14 mouse cellular contexts compared by ENCODE assay signal in the genomic region with DNA sequence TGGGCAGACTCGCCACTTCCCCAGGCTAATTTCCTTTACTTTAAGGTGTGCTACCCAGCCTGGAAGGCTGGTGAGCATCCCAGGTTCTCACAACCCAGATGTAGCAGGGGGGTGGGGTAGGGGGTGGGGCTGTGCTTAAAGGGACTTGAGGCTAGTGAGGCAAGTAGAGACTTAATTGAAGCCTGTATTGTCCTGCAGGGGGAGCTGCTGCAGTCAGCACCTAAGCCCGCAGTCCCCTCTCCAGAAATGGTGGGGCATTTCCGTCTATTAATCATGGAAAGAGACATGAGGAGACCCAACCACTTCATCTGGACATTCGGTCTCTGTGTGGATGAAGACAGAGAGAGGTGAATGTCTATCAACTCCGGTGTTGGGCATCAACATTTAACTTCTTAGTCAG. TPM values are rescaled to one million over a fixed set of nuclear protein-coding genes. Genes with fewer than 3 reads are reported as not detected.
DNase-seq lines count a peak whose midpoint lies in the region; ATAC-seq and TF ChIP-seq lines count a peak whose summit lies in the region.
"Had no signal": no experiment of that assay in that cellular context is flagged by ENCODE, and none has a peak within 500 bp of the region (broad histone marks: within the 10 kb centered on the region; RNA-seq: fewer than 3 reads in every experiment).

No protein-coding gene starts in this region.

- no peak for ATAC-seq in heart, embryonic 12.5 days (ENCODE audit: insufficient number of reproducible peaks, low FRiP score)
- ATAC-seq in common myeloid progenitor, adult 5-6 weeks (replicated peaks; ENCODE audit: low read depth, poor library complexity, severe bottlenecking), result peak; percentile 36; the same call in 1 of the 2 replicates
- ATAC-seq in hindbrain, embryonic 13.5 days (ENCODE audit: low FRiP score), result no peak
- ATAC-seq: Patski had no signal

- TF ChIP-seq POLR2A in testis, adult 2 months (IDR thresholded peaks at IDR 0.05; ENCODE audit: control insufficient read depth, low read depth, low read length), result no peak

- H3K4me1 ChIP-seq in heart, embryonic 12.5 days (replicated peaks), result peaks cover 20% of the 10 kb centered on the region
- H3K4me1 ChIP-seq in testis, adult 2 months (ENCODE audit: control insufficient read depth, insufficient read depth, low read length), result peaks cover 2% of the 10 kb centered on the region
- no peaks in the 10 kb centered on the region for H3K4me1 ChIP-seq in hindbrain, embryonic 13.5 days (replicated peaks)

- H3K4me3 ChIP-seq in heart, embryonic 12.5 days, result no peak overlapping the region
- H3K4me3 ChIP-seq in testis, adult 2 months (ENCODE audit: control insufficient read depth, low read depth, low read length), result no peak overlapping the region
- no peak overlapping the region for H3K4me3 ChIP-seq in hindbrain, embryonic 13.5 days
- H3K4me3 ChIP-seq: forebrain, embryonic 10.5 days; heart, embryonic 15.5 days had no signal

- H3K27ac ChIP-seq in heart, embryonic 12.5 days (ENCODE audit: poor library complexity, severe bottlenecking), result no peak overlapping the region
- H3K27ac ChIP-seq in testis, adult 2 months (ENCODE audit: control insufficient read depth, insufficient read depth, low read depth, low read length), result no peak overlapping the region
- H3K27ac ChIP-seq in hindbrain, embryonic 13.5 days, result no peak overlapping the region
- H3K27ac ChIP-seq: forebrain, embryonic 10.5 days had no signal

- DNase-seq in heart, adult 11 months, result no peak
- no peak for DNase-seq in testis, postnatal 10 days (ENCODE audit: low spot score)
- DNase-seq in retina, embryonic 14.5 days (ENCODE audit: low spot score), result peak; percentile 32
- DNase-seq in adrenal gland, adult 18-20 months (ENCODE audit: low spot score in 2 of 2), result no peak

- peaks cover 28% of the 10 kb centered on the region for H3K27me3 ChIP-seq in heart, embryonic 12.5 days (replicated peaks)
- H3K27me3 ChIP-seq in testis, adult 2 months (ENCODE audit: control insufficient read depth, insufficient read depth, low read length), result no peaks in the 10 kb centered on the region
- peaks cover 24% of the 10 kb centered on the region for H3K27me3 ChIP-seq in hindbrain, embryonic 13.5 days

- WGBS in heart, embryonic 12.5 days, result 35% methylated on average over 5 of the region's 5 CpGs
- WGBS in hindbrain, embryonic 13.5 days, result 34% methylated on average over 5 of the region's 5 CpGs

- H3K9ac ChIP-seq in heart, embryonic 12.5 days, result no peak overlapping the region
- H3K9ac ChIP-seq in hindbrain, embryonic 13.5 days, result no peak overlapping the region
- H3K9ac ChIP-seq: heart, embryonic 15.5 days had no signal

- H3K4me2 ChIP-seq in heart, embryonic 12.5 days, result peak overlapping the region; percentile 43
- no peak overlapping the region for H3K4me2 ChIP-seq in hindbrain, embryonic 13.5 days
- H3K4me2 ChIP-seq: heart, embryonic 15.5 days had no signal

- peak; percentile 19; the same call in 1 of the 2 replicates for TF ChIP-seq CTCF in testis, adult 2 months (IDR thresholded peaks at IDR 0.05; ENCODE audit: control insufficient read depth, insufficient read depth, insufficient replicate concordance, low read depth, low read length)

- H3K36me3 ChIP-seq in heart, embryonic 12.5 days, result no peaks in the 10 kb centered on the region
- H3K36me3 ChIP-seq in testis, adult 2 months (ENCODE audit: control insufficient read depth, insufficient read depth, low read length), result no peaks in the 10 kb centered on the region
- no peaks in the 10 kb centered on the region for H3K36me3 ChIP-seq in hindbrain, embryonic 13.5 days
- H3K36me3 ChIP-seq: forebrain, embryonic 10.5 days; heart, embryonic 15.5 days had no signal

- no peaks in the 10 kb centered on the region for H3K9me3 ChIP-seq in heart, embryonic 12.5 days (replicated peaks)
- H3K9me3 ChIP-seq in hindbrain, embryonic 13.5 days, result no peaks in the 10 kb centered on the region
- H3K9me3 ChIP-seq: forebrain, embryonic 10.5 days; heart, embryonic 15.5 days had no signal

RNA-seq across cellular contexts. Expression of gene Gfi1b, which starts 5.4 kb away (rescaled TPM):
- 3.9 and 5.6 TPM in 2 replicates for polyA plus RNA-seq in heart, embryonic 12.5 days (2016; fragmentation: Nextera tagmentation; extraction: Ambion mirVana)
- 1.0 and 1.3 TPM in 2 replicates for polyA plus RNA-seq in testis, adult 2 months (2012; rRNA removed)
- total RNA-seq in common myeloid progenitor, adult 5-6 weeks (2017), result 29.5 and 30.7 TPM in 2 replicates
- polyA plus RNA-seq in hindbrain, embryonic 13.5 days (2015; fragmentation: Nextera tagmentation; extraction: Ambion mirVana), result 0.19 and 0.23 TPM in 2 replicates
- total RNA-seq in adrenal gland, adult 18-20 months (2021), result not detected
- polyA plus RNA-seq: Patski had no signal

RNA-seq across cellular contexts. Expression of gene Tsc1, which starts 24.7 kb away (rescaled TPM):
- 16.7 and 17.6 TPM in 2 replicates for polyA plus RNA-seq in heart, embryonic 12.5 days (2016; fragmentation: Nextera tagmentation; extraction: Ambion mirVana)
- 20.3 and 21.6 TPM in 2 replicates for polyA plus RNA-seq in testis, adult 2 months (2012; rRNA removed)
- 14.5 and 18.7 TPM in 2 replicates for total RNA-seq in common myeloid progenitor, adult 5-6 weeks (2017)
- polyA plus RNA-seq in hindbrain, embryonic 13.5 days (2015; fragmentation: Nextera tagmentation; extraction: Ambion mirVana), result 33.7 and 33.9 TPM in 2 replicates
- total RNA-seq in adrenal gland, adult 18-20 months (2021), result 10 to 100 TPM; 18.5 to 21.3 TPM

RNA-seq across cellular contexts. Expression of gene Gtf3c5, which starts 32.8 kb away (rescaled TPM):
- 32.5 and 34.2 TPM in 2 replicates for polyA plus RNA-seq in heart, embryonic 12.5 days (2016; fragmentation: Nextera tagmentation; extraction: Ambion mirVana)
- polyA plus RNA-seq in testis, adult 2 months (2012; rRNA removed), result 17.3 and 17.7 TPM in 2 replicates
- 9.7 and 19.0 TPM in 2 replicates for total RNA-seq in common myeloid progenitor, adult 5-6 weeks (2017)
- 40.8 and 46.8 TPM in 2 replicates for polyA plus RNA-seq in hindbrain, embryonic 13.5 days (2015; fragmentation: Nextera tagmentation; extraction: Ambion mirVana)
- total RNA-seq in adrenal gland, adult 18-20 months (2021), result 10 to 100 TPM; 15.2 to 17.2 TPM

RNA-seq across cellular contexts. Expression of gene Cel, which starts 53.2 kb away (rescaled TPM):
- not detected in 2 replicates for polyA plus RNA-seq in heart, embryonic 12.5 days (2016; fragmentation: Nextera tagmentation; extraction: Ambion mirVana)
- 0.24 and 0.47 TPM in 2 replicates for polyA plus RNA-seq in testis, adult 2 months (2012; rRNA removed)
- total RNA-seq in common myeloid progenitor, adult 5-6 weeks (2017), result not detected in 2 replicates
- polyA plus RNA-seq in hindbrain, embryonic 13.5 days (2015; fragmentation: Nextera tagmentation; extraction: Ambion mirVana), result 0.08 and 0.13 TPM in 2 replicates
- not detected for total RNA-seq in adrenal gland, adult 18-20 months (2021)
- total RNA-seq: monocyte, adult 5-6 weeks had no signal
- polyA plus RNA-seq: forebrain, embryonic 10.5 days; kidney, embryonic 16.5 days; limb, embryonic 11.5 days; Patski had no signal
